ENCODE assay signal across 30 mouse cellular contexts in the genomic region with DNA sequence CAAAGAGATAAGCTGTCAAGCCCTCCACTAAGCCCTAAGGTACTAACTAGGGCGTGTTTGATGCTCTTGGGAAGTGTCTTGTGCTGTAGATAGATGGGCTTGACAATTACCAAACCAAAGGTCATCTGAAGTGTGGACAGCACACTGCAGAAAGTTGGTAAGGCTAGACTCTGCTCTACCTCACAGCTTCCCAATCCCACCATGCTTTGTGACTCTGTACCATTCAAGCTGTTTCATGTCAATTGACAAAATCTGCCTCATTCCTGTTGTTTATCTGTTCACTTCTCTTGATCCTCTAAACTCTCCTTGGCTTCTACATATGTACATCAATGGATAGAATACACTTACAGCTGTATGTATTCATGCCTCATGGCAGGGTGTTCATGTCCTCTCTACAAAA.
"Had no signal": no experiment of that assay in that cellular context is flagged by ENCODE, and none has a peak within 500 bp of the region (broad histone marks: within the 10 kb centered on the region; RNA-seq: fewer than 3 reads in every experiment).

No protein-coding gene starts in this region.

- H3K9ac ChIP-seq: limb, embryonic 12.5 days; limb, embryonic 13.5 days; limb, embryonic 15.5 days; liver, embryonic 12.5 days; liver, embryonic 13.5 days; liver, embryonic 14.5 days; liver, embryonic 15.5 days; liver, postnatal 0 days; midbrain, embryonic 12.5 days; midbrain, embryonic 13.5 days; midbrain, embryonic 15.5 days; neural tube, embryonic 12.5 days had no signal

- H3K9me3 ChIP-seq: limb, embryonic 10.5 days; limb, embryonic 12.5 days; limb, embryonic 13.5 days; limb, embryonic 15.5 days; liver, embryonic 12.5 days; liver, embryonic 13.5 days; liver, embryonic 15.5 days; megakaryocyte, embryonic 14.5 days; midbrain, embryonic 10.5 days; midbrain, embryonic 12.5 days; midbrain, embryonic 13.5 days; midbrain, embryonic 15.5 days; neural tube, embryonic 12.5 days had no signal

- H3K4me1 ChIP-seq: limb, embryonic 12.5 days; limb, embryonic 15.5 days; liver, embryonic 12.5 days; liver, embryonic 13.5 days; liver, embryonic 15.5 days; megakaryocyte, embryonic 14.5 days; midbrain, embryonic 12.5 days; midbrain, embryonic 15.5 days; neural tube, embryonic 12.5 days had no signal

- ATAC-seq: liver, embryonic 12.5 days; liver, postnatal 0 days; lung, postnatal 0 days; midbrain, embryonic 13.5 days; midbrain, embryonic 15.5 days; midbrain, embryonic 16.5 days had no signal

- H3K4me2 ChIP-seq: limb, embryonic 12.5 days; limb, embryonic 13.5 days; limb, embryonic 15.5 days; liver, embryonic 11.5 days; liver, embryonic 12.5 days; liver, embryonic 13.5 days; liver, embryonic 15.5 days; midbrain, embryonic 11.5 days; midbrain, embryonic 12.5 days; midbrain, embryonic 13.5 days; midbrain, embryonic 15.5 days; neural tube, embryonic 12.5 days had no signal

- H3K36me3 ChIP-seq: limb, embryonic 10.5 days; limb, embryonic 12.5 days; limb, embryonic 13.5 days; limb, embryonic 15.5 days; liver, embryonic 12.5 days; liver, embryonic 13.5 days; liver, embryonic 15.5 days; midbrain, embryonic 10.5 days; midbrain, embryonic 12.5 days; midbrain, embryonic 13.5 days; midbrain, embryonic 15.5 days; neural tube, embryonic 12.5 days had no signal

- H3K27me3 ChIP-seq: limb, embryonic 12.5 days; limb, embryonic 13.5 days; limb, embryonic 15.5 days; liver, embryonic 12.5 days; liver, embryonic 13.5 days; liver, embryonic 15.5 days; megakaryocyte, embryonic 14.5 days; midbrain, embryonic 12.5 days; midbrain, embryonic 13.5 days; midbrain, embryonic 15.5 days; neural tube, embryonic 12.5 days had no signal

- DNase-seq: layer of hippocampus, postnatal 36 days; left cerebral cortex, postnatal 4 days; liver; liver, embryonic 13.5 days; liver, postnatal 0 days; lung, adult 2 months; lung, postnatal 10 days; lung, postnatal 36 days; lung, postnatal 4 days; midbrain, embryonic 14.5 days had no signal

- H3K4me3 ChIP-seq: left cerebral cortex, adult 2 months; limb, embryonic 10.5 days; limb, embryonic 12.5 days; limb, embryonic 13.5 days; limb, embryonic 15.5 days; liver, embryonic 12.5 days; liver, embryonic 13.5 days; liver, embryonic 15.5 days; megakaryocyte, embryonic 14.5 days; midbrain, embryonic 10.5 days; midbrain, embryonic 12.5 days; midbrain, embryonic 13.5 days; midbrain, embryonic 15.5 days; myocyte; neural tube, embryonic 12.5 days had no signal

- H3K27ac ChIP-seq: left cerebral cortex, adult 2 months; limb, embryonic 10.5 days; limb, embryonic 12.5 days; limb, embryonic 13.5 days; limb, embryonic 15.5 days; liver, embryonic 12.5 days; liver, embryonic 13.5 days; liver, embryonic 14.5 days; liver, embryonic 15.5 days; macrophage; midbrain, embryonic 10.5 days; midbrain, embryonic 12.5 days; midbrain, embryonic 13.5 days; midbrain, embryonic 15.5 days; neural tube, embryonic 12.5 days had no signal
